Mouse (Mus musculus): ENCODE results near the gene Rcn3. TPM values are rescaled to one million over a fixed set of nuclear protein-coding genes. Genes with fewer than 3 reads are reported as not detected.
A peak's percentile ranks its signal among the peaks of the same experiment; 100 is the strongest.

The Rcn3 gene
- total RNA-seq, 2 experiments from 2014 or later = 11.4 to 11.9 TPM

- no peak for DNase-seq (ENCODE audit: low spot score in 2 of 2)
Observed at GRCm38 (mm10) chr7:45075405-45075804, 16.6 kb downstream of the Rcn3 start.

- DNase-seq (ENCODE audit: low spot score in 2 of 2) = no peak
Observed at GRCm38 (mm10) chr7:45073949-45074348, 18.1 kb downstream of the Rcn3 start.

- no peak for DNase-seq (ENCODE audit: low spot score in 2 of 2)
Observed at GRCm38 (mm10) chr7:45073171-45073707, 18.8 kb downstream of the Rcn3 start.

- no peak for DNase-seq (ENCODE audit: low spot score in 2 of 2)
Observed at GRCm38 (mm10) chr7:45072230-45072629, 19.8 kb downstream of the Rcn3 start.

DNA sequence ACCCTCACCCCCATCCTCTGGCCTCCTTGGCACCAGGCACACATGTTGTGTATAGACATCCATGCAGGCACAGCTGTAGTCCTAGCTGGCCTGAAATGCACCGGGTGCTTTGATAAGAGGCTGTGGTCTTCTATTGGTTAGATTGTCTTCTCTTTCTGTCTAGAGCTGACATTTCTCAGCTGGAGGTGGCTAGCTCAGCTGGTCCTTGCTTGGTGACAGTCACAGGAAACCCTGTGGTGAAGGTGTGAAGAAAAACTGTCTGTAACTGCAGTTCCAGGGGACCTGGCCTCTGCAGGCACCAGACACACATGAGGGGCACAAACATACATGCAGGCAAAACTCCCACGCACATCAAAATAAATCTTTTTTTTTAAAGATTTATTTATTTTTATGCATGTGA, 22.4 kb downstream of the Rcn3 start:
- no peak for DNase-seq (ENCODE audit: low spot score in 2 of 2)

GRCm38 (mm10) chr7:45068000-45068318, 24.1 kb downstream of the Rcn3 start:
- DNase-seq (ENCODE audit: low spot score in 2 of 2) = peak; percentile 54 to 57

DNA sequence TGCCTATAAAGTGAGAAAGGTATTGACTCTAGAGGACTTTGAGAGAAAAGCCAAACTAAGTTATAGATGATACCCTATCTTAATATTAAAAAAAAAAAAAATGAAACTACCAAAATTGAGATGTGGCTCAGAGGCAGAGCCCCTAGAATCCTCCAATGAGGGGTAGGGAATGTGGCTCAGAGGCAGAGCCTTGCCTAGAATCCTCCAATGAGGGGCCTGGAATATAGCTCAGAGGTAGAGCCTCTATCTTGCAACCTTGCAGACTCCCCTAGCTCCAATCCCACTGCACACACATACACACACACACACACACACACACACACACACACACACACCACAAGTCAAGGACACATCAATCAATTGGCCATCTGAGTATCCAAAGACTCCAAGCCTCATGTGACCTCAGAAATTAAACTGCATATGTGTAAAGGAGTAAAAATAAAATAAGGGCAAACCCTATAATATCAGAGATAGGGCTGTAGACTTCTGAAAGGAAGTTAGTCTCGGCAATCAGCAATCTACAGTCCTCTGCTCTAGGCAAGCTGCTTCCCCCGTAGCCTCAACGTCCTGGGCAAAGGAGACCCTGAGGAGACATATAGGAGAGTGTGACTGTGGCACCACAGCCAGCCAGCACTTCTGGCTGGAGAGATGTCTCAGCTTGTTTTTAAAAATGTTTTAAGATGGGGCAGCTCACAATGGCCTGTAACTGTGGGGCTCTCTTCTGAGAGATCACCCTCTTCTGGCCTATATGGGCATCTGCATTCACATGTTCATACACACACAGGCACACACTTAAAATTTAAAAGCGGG, 24.6 kb downstream of the Rcn3 start:
- DNase-seq (ENCODE audit: low spot score in 2 of 2) = no peak

DNA sequence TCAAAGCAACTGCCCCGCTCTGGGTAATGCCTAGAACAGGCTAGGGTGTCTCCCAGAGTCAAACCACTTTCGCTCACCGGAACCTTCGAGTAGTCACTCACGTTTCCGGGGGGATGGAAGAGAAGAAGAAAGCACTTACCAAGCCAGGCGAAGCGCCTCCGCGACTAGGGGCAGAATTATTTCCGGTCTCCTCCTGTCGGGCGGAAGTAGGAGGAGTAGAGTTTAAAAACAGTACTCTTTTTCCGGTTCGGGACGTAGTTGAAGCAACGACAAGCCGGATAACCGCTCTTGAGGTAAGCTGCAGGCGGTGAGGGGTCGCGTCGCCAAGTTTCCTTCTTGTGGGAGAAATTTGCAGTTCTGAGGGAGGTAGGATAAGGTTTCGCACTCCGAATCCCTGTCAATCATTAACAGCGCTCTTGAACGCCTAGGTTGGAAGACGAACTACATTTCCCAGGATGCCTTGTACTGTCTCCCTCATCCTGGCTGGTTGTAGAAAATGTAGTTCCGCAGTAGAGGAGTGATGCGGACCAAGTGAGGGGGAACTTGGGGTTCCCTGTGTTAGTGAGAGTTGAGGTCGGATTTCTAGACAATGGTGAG, 29.7 kb downstream of the Rcn3 start, which contains the start of the genes Nosip and Prrg2:
Nosip (plus strand) TSS at position 191 of the 597 bp plus-strand sequence.
Prrg2 (minus strand) TSS at position 439 of the 597 bp plus-strand sequence.
- DNase-seq (ENCODE audit: low spot score in 2 of 2) = peak; percentile 95 to 96

DNA sequence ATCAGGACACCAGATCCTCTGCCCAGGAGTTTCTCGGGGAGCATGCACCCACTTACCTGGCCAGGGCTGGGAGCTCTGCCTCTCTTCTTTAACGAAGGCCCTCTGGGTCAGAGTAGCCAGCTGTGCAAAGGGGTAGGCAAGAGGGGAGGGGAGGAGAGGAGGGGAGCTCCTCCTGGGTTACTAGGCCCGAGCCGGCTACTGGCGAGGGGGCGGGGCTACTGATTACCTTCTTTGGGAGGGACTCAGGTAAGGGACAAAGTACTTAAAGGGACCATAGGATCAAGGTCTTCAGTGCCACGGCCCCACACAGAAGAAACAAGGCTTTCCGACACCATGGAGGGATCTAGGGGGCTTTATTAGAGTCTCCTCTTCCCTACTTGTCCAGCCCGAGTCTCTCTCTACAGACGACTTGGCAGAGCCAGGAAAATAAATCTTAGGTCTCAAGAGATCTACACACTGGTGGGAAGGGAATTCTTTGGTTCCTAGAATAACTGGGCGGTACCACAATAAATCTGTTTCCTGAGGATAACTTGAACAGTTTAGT, 30.4 kb downstream of the Rcn3 start:
- DNase-seq (ENCODE audit: low spot score in 2 of 2) = no peak

GRCm38 (mm10) chr7:45060632-45061122, 31.3 kb downstream of the Rcn3 start:
- no peak for DNase-seq (ENCODE audit: low spot score in 2 of 2)

DNA sequence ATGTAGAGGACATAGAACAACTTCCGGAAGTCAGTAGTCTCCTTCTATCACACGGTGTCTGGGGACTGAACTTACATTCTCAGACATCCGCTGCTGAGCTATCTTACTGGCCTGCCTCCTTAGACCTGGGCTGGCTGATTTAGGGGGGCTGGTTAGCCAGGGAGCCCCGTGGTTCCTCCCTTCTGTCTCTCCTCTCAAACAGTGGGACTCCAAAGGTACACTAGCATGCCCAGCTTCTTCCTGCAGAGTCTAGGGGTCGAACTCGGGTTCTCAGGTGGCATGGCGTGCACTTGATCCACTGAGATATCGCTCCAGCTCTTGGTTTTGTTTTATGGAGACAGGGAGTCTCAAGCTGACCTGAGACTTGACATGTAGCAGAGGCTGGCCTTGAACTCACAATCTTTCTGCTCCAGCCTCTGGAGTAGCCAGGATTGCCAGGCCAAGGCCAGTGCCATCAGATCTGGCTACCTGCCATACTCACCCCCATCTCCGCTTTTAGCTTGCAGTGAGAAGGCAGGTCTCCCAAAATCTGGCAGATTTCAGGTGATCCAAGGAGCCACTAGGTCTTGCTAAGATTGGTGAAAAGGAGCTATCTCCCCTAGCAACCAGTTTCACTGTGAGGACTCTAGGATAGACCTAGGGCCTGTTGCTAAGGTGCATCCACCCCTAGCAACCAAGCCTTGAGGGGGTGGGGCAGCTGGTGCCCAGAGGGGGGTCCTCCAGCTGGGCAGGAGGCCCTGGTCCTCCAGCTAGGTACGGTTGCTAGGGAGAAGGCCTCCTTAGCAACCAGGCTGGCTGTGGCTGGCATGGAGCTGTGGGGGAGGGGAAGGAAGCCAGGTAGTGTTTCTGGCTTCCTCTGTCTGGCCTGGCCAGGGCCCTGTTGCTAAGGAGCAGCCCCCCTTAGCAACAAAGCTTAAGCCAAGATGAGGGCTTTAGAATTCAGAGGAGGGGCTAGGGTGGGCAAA, 33.1 kb downstream of the Rcn3 start:
- DNase-seq (ENCODE audit: low spot score in 2 of 2) = no peak

- DNase-seq (ENCODE audit: low spot score in 2 of 2) = no peak
Observed at GRCm38 (mm10) chr7:45056972-45057348, 35.1 kb downstream of the Rcn3 start.

DNA sequence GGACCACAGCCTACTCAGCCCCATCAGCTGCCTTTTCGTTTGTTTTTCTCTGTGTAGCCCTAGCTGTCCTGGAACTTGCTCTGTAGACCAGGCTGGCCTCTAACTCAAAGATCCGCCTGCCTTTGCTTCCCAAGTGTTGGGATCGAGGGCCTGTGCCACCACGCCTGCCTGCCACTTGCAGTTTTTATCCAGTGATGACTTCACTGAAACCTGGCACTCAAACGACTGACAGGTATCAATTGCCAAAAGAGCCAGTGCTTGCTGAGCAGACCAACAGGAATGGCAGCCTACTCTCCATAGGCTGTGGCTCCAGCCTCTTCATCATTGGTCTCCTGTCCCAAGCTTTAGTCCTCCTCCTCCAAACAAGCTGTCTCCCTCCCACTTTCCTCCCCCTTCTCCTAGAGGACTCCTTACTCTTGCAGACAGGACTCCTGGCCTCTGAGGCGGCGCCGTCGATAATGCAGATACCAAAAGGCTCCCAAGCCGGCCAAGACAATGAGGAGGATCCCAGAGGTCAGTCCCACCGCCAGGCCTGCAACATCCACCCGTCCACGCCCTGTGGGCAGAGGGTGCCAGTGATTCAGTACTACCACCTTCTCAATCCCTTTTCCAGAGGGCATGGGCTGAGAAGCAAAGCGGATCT, 35.6 kb downstream of the Rcn3 start:
- no peak for DNase-seq (ENCODE audit: low spot score in 2 of 2)

DNA sequence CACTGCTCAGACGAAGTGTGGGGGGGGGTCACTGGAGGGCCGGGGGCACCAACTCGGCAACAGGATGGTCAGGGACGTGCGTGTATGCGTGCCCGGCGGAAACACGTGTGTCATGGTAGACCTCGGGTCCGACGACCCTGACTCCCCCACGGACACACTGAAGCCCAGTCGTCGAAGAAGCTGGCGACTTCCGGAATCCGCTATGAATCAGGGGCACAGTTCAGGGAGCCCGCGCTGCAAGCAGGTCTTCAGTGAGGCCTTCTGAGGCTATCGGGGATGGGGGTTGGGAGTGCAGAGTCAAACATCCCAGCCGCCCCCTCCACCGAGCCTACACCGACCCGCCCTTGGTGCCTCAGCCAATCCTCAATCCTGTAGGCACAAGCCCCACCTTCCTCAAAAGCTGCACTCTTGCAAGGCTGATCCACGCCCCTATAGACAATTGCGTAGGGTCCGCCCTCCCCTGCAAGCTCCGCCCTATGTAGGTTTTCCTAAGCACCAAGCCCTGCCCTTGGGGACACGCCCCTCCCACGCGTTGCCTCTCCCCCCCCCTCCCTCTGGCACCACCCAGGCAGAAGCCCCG, 38.0 kb downstream of the Rcn3 start:
- peak; percentile 82 to 89 for DNase-seq (ENCODE audit: low spot score in 2 of 2)

DNA sequence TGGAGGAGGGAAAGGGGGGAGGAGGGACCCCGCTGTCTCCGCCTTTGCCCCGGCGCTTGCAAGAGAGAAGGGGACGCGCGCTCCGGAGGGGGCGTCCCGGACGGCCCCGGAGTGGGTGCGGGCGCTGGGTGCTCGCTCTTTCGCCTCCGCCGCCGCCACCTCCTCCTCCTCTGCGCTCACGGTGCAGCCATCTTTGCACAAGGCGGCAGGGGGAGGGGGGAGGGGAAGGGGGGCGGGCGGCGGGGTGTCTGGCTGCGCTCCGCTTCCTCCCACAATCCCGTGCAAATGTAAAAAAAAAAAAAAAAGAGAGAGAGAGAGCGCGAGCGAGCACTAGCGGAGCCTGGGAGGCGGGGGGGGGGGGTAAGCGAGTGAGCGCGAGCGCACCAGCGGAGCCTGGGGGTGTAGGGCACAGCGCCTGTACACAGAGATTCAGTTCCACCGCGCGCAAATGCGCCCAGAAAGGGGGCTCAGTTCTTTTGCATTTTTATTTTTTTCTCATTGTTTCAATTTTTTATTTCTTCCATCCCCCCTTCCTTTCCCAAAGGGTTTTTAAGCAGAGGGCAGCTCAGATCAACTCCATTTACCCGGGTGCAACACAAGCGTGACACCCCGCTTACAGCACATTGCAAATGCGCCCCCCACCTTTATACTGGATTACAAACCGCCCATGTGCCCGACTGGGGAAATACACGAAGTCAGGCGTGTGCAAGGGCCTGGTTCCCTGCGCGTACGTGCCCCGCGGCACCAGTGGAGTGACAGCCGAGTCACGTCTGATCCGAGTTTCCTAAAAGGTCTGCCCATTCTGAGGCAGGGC, 38.7 kb downstream of the Rcn3 start:
- DNase-seq (ENCODE audit: low spot score in 2 of 2) = peak; percentile 75 to 79

DNA sequence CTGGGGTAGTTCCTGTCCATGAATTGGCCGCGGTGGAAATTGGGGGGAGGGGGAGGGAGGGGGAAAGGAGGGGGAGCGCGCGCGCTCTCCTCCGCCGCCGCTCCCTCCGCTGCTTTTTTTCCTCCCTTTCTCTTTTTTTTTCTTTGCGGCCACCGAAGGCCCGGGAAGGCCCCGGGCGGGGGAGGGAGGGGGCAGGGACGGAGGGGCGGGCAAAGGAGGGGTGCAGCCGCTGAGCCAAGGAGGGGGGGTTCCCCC, 39.2 kb downstream of the Rcn3 start, which contains the start of gene Prr12:
Prr12 (minus strand) TSS at position 20 of the 255 bp plus-strand sequence.
- DNase-seq (ENCODE audit: low spot score in 2 of 2) = no peak

- peak; percentile 50 to 70 for DNase-seq (ENCODE audit: low spot score in 2 of 2)
Observed at GRCm38 (mm10) chr7:45052181-45052861, 39.7 kb downstream of the Rcn3 start.

- no peak for DNase-seq (ENCODE audit: low spot score in 2 of 2)
Observed at GRCm38 (mm10) chr7:45051601-45051974, 40.4 kb downstream of the Rcn3 start.

Measured in layer of hippocampus, postnatal 10 days (tissue).